Mouse (Mus musculus): Measurements from ENCODE around the gene Gm36864.

- TF ChIP-seq CTCF (IDR thresholded peaks at IDR 0.05; ENCODE audit: extremely low read depth, insufficient read length, insufficient replicate concordance, low read depth, low read length) = no peak
- no peak for TF ChIP-seq POLR2A (IDR thresholded peaks at IDR 0.05; ENCODE audit: low read depth, low read length)
These were observed 55.4 kb downstream of the Gm36864 start for GRCm38 (mm10) chr7:44291418-44291817.

All from small intestine, adult 2 months (tissue).